Mouse (Mus musculus) heart, adult 2 months (tissue): Measurements from ENCODE around the gene Clec16a. TPM values are rescaled to one million over a fixed set of nuclear protein-coding genes. Genes with fewer than 3 reads are reported as not detected.

Experiments used
- DNase-seq, 2 experiments: peaks; one replicate each; pipeline ENCODE4 v3.0.0; 2021
- H3K27ac ChIP-seq: fragments of 200-600 bp; 2 replicates; pipeline ENCODE4 v1.8.1; 2022
- H3K27me3 ChIP-seq: fragments of 200-500 bp; 2 replicates; pipeline ENCODE4 v1.6.1; 2012; ENCODE audit warnings: mild to moderate bottlenecking, low read length, inconsistent platforms, mixed read lengths; ENCODE audit not compliant: control insufficient read depth, insufficient read depth
- H3K36me3 ChIP-seq: fragments of 200-500 bp; 2 replicates; pipeline ENCODE4 v1.6.1; 2012; ENCODE audit warnings: low read length, inconsistent platforms; ENCODE audit not compliant: control insufficient read depth, insufficient read depth
- H3K4me1 ChIP-seq: fragments of 200-500 bp; 2 replicates; pipeline ENCODE4 v1.6.1; 2011; ENCODE audit warnings: low read length; ENCODE audit not compliant: control insufficient read depth, insufficient read depth
- H3K4me3 ChIP-seq: fragments of 200-600 bp; 2 replicates; pipeline ENCODE4 v1.8.1; 2022
- H3K79me2 ChIP-seq: fragments of 200-500 bp; replicated peaks from 2 replicates; pipeline ENCODE4 v1.6.1; 2012; ENCODE audit warnings: mild to moderate bottlenecking, inconsistent platforms, low read length, moderate library complexity, mixed read lengths; ENCODE audit not compliant: control insufficient read depth, insufficient read depth
- H3K9ac ChIP-seq: fragments of 200-500 bp; 2 replicates; pipeline ENCODE4 v1.6.1; 2012; ENCODE audit warnings: low read depth, mild to moderate bottlenecking, control low read depth, inconsistent platforms, low read length, mixed read lengths
- CTCF ChIP-seq: fragments of 200-600 bp; IDR thresholded peaks from 2 replicates; pipeline ENCODE4 v1.8.1; 2022; ENCODE audit warnings: antibody characterized with exemption, mild to moderate bottlenecking, moderate library complexity
- EP300 ChIP-seq: fragments of 200-500 bp; IDR thresholded peaks from 2 replicates; pipeline ENCODE4 v1.6.1; 2011; ENCODE audit warnings: low read depth, low read length, control low read depth; ENCODE audit not compliant: insufficient read depth
- POLR2A ChIP-seq: fragments of 200-500 bp; IDR thresholded peaks from 2 replicates; pipeline ENCODE4 v1.6.1; 2011; ENCODE audit warnings: mild to moderate bottlenecking, low read depth, low read length, control low read depth; ENCODE audit not compliant: insufficient read depth
- WGBS: fragments of 180-500 bp; shearing (Covaris S2); methylation state at CpG from one replicate; pipeline ENCODE4 v1.1.7; 2018; 5-methylcytosine and 5-hydroxymethylcytosine counted together
- intact Hi-C: fragments of 180-260 bp; cut with DNase I; formaldehyde crosslinking; loops from one replicate; pipeline ENCODE4 v1.15.1; 2025
- polyA plus RNA-seq: library from polyadenylated mRNA; depleted of rRNA; stranded (reverse); fragments of >200 nt; gene quantifications from 2 replicates; pipeline ENCODE4 v1.2.3, GENCODE M21; 2012
- total RNA-seq, 2 experiments: library from RNA; stranded (reverse); gene quantifications; 2 replicates each; pipeline ENCODE4 v1.2.3; 2021

Clec16a gene
- total and polyA plus RNA-seq, 3 experiments = 27.6 to 57.5 (median 55.4) TPM

- Histone ChIP-seq H3K27me3 (no peaks in the 10 kb centered on the region), H3K4me1 (peaks cover 3% of the 10 kb centered on the region; the same call in 1 of the 2 replicates), H3K36me3 (peaks cover 8% of the 10 kb centered on the region; the same call in 1 of the 2 replicates), H3K9ac (no peak overlapping the region), H3K27ac (no peak overlapping the region), H3K4me3 (no peak overlapping the region), H3K79me2 (no peaks in the 10 kb centered on the region)
- intact Hi-C loops = loop anchor here (2.0 kb wide), 1 partner anchor 219 kb away; the partner anchor contains the start of gene Socs1
- TF ChIP-seq CTCF (peak; percentile 97; the same call in 1 of the 2 replicates), POLR2A (no peak), EP300 (peak; percentile 70)
- peak; percentile 63 to 74 for DNase-seq
- 29% methylated on average over 4 of the region's 4 CpGs for WGBS
These were observed 20.2 kb downstream of the Clec16a start for GRCm38 (mm10) chr16:10565278-10565885.

GRCm38 (mm10) chr16:10567153-10567552, 22.0 kb downstream of the Clec16a start:
- Histone ChIP-seq H3K79me2 (no peaks in the 10 kb centered on the region), H3K4me3 (no peak overlapping the region), H3K4me1 (peaks cover 5% of the 10 kb centered on the region; the same call in 1 of the 2 replicates), H3K27ac (no peak overlapping the region), H3K27me3 (no peaks in the 10 kb centered on the region), H3K9ac (no peak overlapping the region), H3K36me3 (peaks cover 4% of the 10 kb centered on the region; the same call in 1 of the 2 replicates)
- intact Hi-C loops = no loop called here
- no peak for TF ChIP-seq CTCF
- WGBS = 93% methylated on average over 4 of the region's 4 CpGs
- DNase-seq = no peak

DNA sequence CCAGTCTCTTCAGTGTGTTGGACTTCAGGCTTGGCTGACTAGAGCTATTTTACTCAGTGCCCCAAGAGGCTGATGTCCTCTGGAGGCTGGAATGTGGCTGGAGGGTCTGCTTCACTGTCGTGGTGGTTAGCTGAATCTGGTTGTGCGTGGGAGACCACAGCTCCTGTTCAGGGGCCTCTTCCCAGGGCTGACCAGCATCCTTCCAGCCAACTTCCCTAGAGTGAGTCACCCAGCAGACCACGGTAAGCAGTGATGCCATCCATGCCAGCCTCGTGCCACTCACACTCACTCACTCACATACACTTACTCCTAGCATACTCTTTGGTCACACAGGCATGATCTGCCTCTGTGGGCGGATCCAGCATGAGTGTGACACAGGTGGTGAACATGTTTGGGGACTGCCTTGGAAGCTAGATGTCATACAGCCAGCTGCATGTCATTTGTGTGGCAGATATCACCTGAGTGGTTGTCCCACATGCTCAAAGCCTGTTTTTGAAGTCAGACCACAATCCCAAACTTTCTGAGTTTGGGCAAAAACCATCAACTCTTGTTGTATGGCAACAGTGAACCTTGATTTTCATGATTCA, 24.8 kb downstream of the Clec16a start:
- Histone ChIP-seq H3K4me1 (peaks cover 5% of the 10 kb centered on the region), H3K9ac (no peak overlapping the region), H3K27ac (no peak overlapping the region), H3K4me3 (no peak overlapping the region), H3K27me3 (no peaks in the 10 kb centered on the region), H3K36me3 (peaks cover 4% of the 10 kb centered on the region; the same call in 1 of the 2 replicates), H3K79me2 (no peaks in the 10 kb centered on the region)
- TF ChIP-seq EP300 (no peak), CTCF (no peak), POLR2A (no peak)
- intact Hi-C loops = loop anchor here (1.0 to 2.0 kb wide), 2 partner anchors 277 to 298 kb away; no protein-coding TSS in a partner anchor
- 60% methylated on average over 5 of the region's 5 CpGs for WGBS
- no peak for DNase-seq

GRCm38 (mm10) chr16:10570708-10571107, 25.6 kb downstream of the Clec16a start:
- DNase-seq = peak; percentile 48 to 66
- H3K4me3 ChIP-seq = no peak overlapping the region
- H3K36me3 ChIP-seq = peaks cover 4% of the 10 kb centered on the region; the same call in 1 of the 2 replicates
- no peaks in the 10 kb centered on the region for H3K27me3 ChIP-seq
- H3K9ac ChIP-seq = no peak overlapping the region
- H3K79me2 ChIP-seq = no peaks in the 10 kb centered on the region
- peaks cover 4% of the 10 kb centered on the region for H3K4me1 ChIP-seq
- H3K27ac ChIP-seq = no peak overlapping the region
- intact Hi-C loops = loop anchor here (1.0 to 2.0 kb wide), 2 partner anchors 276 to 298 kb away; no protein-coding TSS in a partner anchor
- WGBS = 42% methylated on average over 1 of the region's 1 CpGs
- TF ChIP-seq EP300 = no peak
- no peak for TF ChIP-seq POLR2A
- TF ChIP-seq CTCF = peak; percentile 74

GRCm38 (mm10) chr16:10571820-10572219, 26.7 kb downstream of the Clec16a start:
- intact Hi-C loops = loop anchor here (2.0 kb wide), 1 partner anchor 275 kb away; no protein-coding TSS in a partner anchor
- Histone ChIP-seq H3K27ac (no peak overlapping the region), H3K79me2 (no peaks in the 10 kb centered on the region), H3K36me3 (peaks cover 4% of the 10 kb centered on the region; the same call in 1 of the 2 replicates), H3K27me3 (no peaks in the 10 kb centered on the region), H3K4me1 (peaks cover 6% of the 10 kb centered on the region), H3K4me3 (no peak overlapping the region), H3K9ac (no peak overlapping the region)
- TF ChIP-seq CTCF (peak; percentile 69), EP300 (no peak)
- DNase-seq = no peak
- 46% methylated on average over 2 of the region's 2 CpGs for WGBS

- Histone ChIP-seq H3K27ac (no peak overlapping the region), H3K79me2 (no peaks in the 10 kb centered on the region), H3K4me3 (no peak overlapping the region), H3K27me3 (no peaks in the 10 kb centered on the region), H3K9ac (no peak overlapping the region), H3K36me3 (peaks cover 4% of the 10 kb centered on the region; the same call in 1 of the 2 replicates), H3K4me1 (peaks cover 5% of the 10 kb centered on the region)
- WGBS = 51% methylated on average over 2 of the region's 2 CpGs
- peak in 1 of 2 experiments; percentile 40 for DNase-seq
- TF ChIP-seq CTCF (no peak), EP300 (no peak), POLR2A (no peak)
- intact Hi-C loops = no loop called here
These were observed 29.8 kb downstream of the Clec16a start for GRCm38 (mm10) chr16:10574936-10575335.
